Mouse (Mus musculus) hindbrain, embryonic 16.5 days (tissue): Measurements from ENCODE around the gene March10. TPM values are rescaled to one million over a fixed set of nuclear protein-coding genes. Genes with fewer than 3 reads are reported as not detected.

Source experiments
- ATAC-seq: fragments of 200-750 bp; cut with Nextera tagmentation; 2 replicates; pipeline ENCODE4 v1.8.0; 2017; ENCODE audit warnings: moderate TSS enrichment, moderate library complexity
- H3K27ac ChIP-seq: fragments of 300-500 bp; sonication (generic); 2 replicates; pipeline ENCODE4 v1.5.1; 2014; ENCODE audit warnings: low read depth, mild to moderate bottlenecking, control low read depth, low read length, moderate library complexity
- H3K27me3 ChIP-seq: fragments of 300-500 bp; sonication (generic); replicated peaks from 2 replicates; pipeline ENCODE4 v1.6.1; 2014; ENCODE audit warnings: low read length; ENCODE audit not compliant: control insufficient read depth, insufficient read depth
- H3K36me3 ChIP-seq: fragments of 300-500 bp; sonication (generic); 2 replicates; pipeline ENCODE4 v1.6.1; 2014; ENCODE audit warnings: mild to moderate bottlenecking, low read length, moderate library complexity, mixed read lengths; ENCODE audit not compliant: control insufficient read depth, insufficient read depth
- H3K4me1 ChIP-seq: fragments of 300-500 bp; sonication (generic); 2 replicates; pipeline ENCODE4 v1.6.1; 2014; ENCODE audit warnings: low read depth, low read length; ENCODE audit not compliant: control insufficient read depth, insufficient read depth
- H3K4me2 ChIP-seq: fragments of 300-500 bp; sonication (generic); 2 replicates; pipeline ENCODE4 v1.6.1; 2014; ENCODE audit warnings: mild to moderate bottlenecking, low read length, control low read depth, moderate library complexity
- H3K4me3 ChIP-seq: fragments of 300-500 bp; sonication (generic); 2 replicates; pipeline ENCODE4 v1.5.1; 2014; ENCODE audit warnings: mild to moderate bottlenecking, low read length, control low read depth, moderate library complexity
- H3K9ac ChIP-seq: fragments of 300-500 bp; sonication (generic); 2 replicates; pipeline ENCODE4 v1.6.1; 2014; ENCODE audit warnings: low read depth, mild to moderate bottlenecking, control low read depth, low read length, moderate library complexity
- H3K9me3 ChIP-seq: fragments of 300-500 bp; sonication (generic); 2 replicates; pipeline ENCODE4 v1.6.1; 2014; ENCODE audit warnings: mild to moderate bottlenecking, low read length, moderate library complexity; ENCODE audit not compliant: control insufficient read depth
- WGBS: fragments of 180-500 bp; shearing (Covaris S2); extraction: QIAGEN DNeasy Blood & Tissue Kit; methylation state at CpG from one replicate; pipeline ENCODE4 v1.1.7; 2014; 5-methylcytosine and 5-hydroxymethylcytosine counted together
- polyA plus RNA-seq: library from polyadenylated mRNA; unstranded; fragments of >200 nt; fragmentation: Nextera tagmentation; extraction: Ambion mirVana; gene quantifications from 2 replicates; pipeline ENCODE4 v1.2.1, GENCODE M21; 2015

March10 gene
- polyA plus RNA-seq, 1 experiment from 2014 or later = 0.38 TPM

GRCm38 (mm10) chr11:105443505-105443904 is 13.0 kb downstream of the March10 start:
- Histone ChIP-seq H3K9me3 (no peaks in the 10 kb centered on the region), H3K9ac (no peak overlapping the region), H3K4me3 (no peak overlapping the region), H3K4me1 (no peaks in the 10 kb centered on the region), H3K27me3 (no peaks in the 10 kb centered on the region), H3K36me3 (no peaks in the 10 kb centered on the region), H3K27ac (no peak overlapping the region), H3K4me2 (no peak overlapping the region)
- ATAC-seq = no peak
- 81% methylated on average over 5 of the region's 5 CpGs for WGBS

GRCm38 (mm10) chr11:105439796-105440195 is 16.7 kb downstream of the March10 start:
- 81% methylated on average over 7 of the region's 7 CpGs for WGBS
- no peaks in the 10 kb centered on the region for H3K4me1 ChIP-seq
- ATAC-seq = no peak
- no peak overlapping the region for H3K27ac ChIP-seq
- no peaks in the 10 kb centered on the region for H3K36me3 ChIP-seq
- H3K27me3 ChIP-seq = no peaks in the 10 kb centered on the region
- no peak overlapping the region for H3K4me2 ChIP-seq
- H3K9me3 ChIP-seq = no peaks in the 10 kb centered on the region
- H3K9ac ChIP-seq = no peak overlapping the region
- H3K4me3 ChIP-seq = no peak overlapping the region

GRCm38 (mm10) chr11:105438907-105439306 is 17.6 kb downstream of the March10 start:
- Histone ChIP-seq H3K4me1 (no peaks in the 10 kb centered on the region), H3K9ac (no peak overlapping the region), H3K4me3 (no peak overlapping the region), H3K4me2 (no peak overlapping the region), H3K9me3 (no peaks in the 10 kb centered on the region), H3K27me3 (no peaks in the 10 kb centered on the region), H3K27ac (no peak overlapping the region), H3K36me3 (no peaks in the 10 kb centered on the region)
- no peak for ATAC-seq
- WGBS = 83% methylated on average over 7 of the region's 7 CpGs

GRCm38 (mm10) chr11:105426441-105426840 is 30.1 kb downstream of the March10 start:
- Histone ChIP-seq H3K36me3 (no peaks in the 10 kb centered on the region), H3K9ac (no peak overlapping the region), H3K27me3 (no peaks in the 10 kb centered on the region), H3K9me3 (no peaks in the 10 kb centered on the region), H3K4me1 (no peaks in the 10 kb centered on the region), H3K27ac (no peak overlapping the region), H3K4me3 (no peak overlapping the region), H3K4me2 (no peak overlapping the region)
- WGBS = 74% methylated on average over 5 of the region's 5 CpGs
- ATAC-seq = no peak

- Histone ChIP-seq H3K4me3 (no peak overlapping the region), H3K4me2 (no peak overlapping the region), H3K27me3 (no peaks in the 10 kb centered on the region), H3K9me3 (no peaks in the 10 kb centered on the region), H3K36me3 (no peaks in the 10 kb centered on the region), H3K9ac (no peak overlapping the region), H3K27ac (no peak overlapping the region), H3K4me1 (no peaks in the 10 kb centered on the region)
- 94% methylated on average over 4 of the region's 4 CpGs for WGBS
- no peak for ATAC-seq
These were observed 31.9 kb downstream of the March10 start for GRCm38 (mm10) chr11:105424643-105425042.

GRCm38 (mm10) chr11:105420671-105421450 is 35.7 kb downstream of the March10 start:
- ATAC-seq = no peak
- no peak overlapping the region for H3K27ac ChIP-seq
- 77% methylated on average over 7 of the region's 7 CpGs for WGBS

GRCm38 (mm10) chr11:105419946-105420345 is 36.6 kb downstream of the March10 start:
- H3K36me3 ChIP-seq = no peaks in the 10 kb centered on the region
- H3K9me3 ChIP-seq = no peaks in the 10 kb centered on the region
- H3K9ac ChIP-seq = no peak overlapping the region
- 90% methylated on average over 7 of the region's 7 CpGs for WGBS
- H3K27ac ChIP-seq = no peak overlapping the region
- H3K4me2 ChIP-seq = no peak overlapping the region
- H3K4me1 ChIP-seq = no peaks in the 10 kb centered on the region
- H3K27me3 ChIP-seq = no peaks in the 10 kb centered on the region
- no peak overlapping the region for H3K4me3 ChIP-seq
- ATAC-seq = no peak

More at GRCm38 (mm10) chr11:105420671-105421450, 35.7 kb downstream of the March10 start:
- no peak overlapping the region for H3K4me3 ChIP-seq
- H3K9me3 ChIP-seq = no peaks in the 10 kb centered on the region
- no peak overlapping the region for H3K4me2 ChIP-seq
- H3K4me1 ChIP-seq = no peaks in the 10 kb centered on the region
- no peak overlapping the region for H3K9ac ChIP-seq
- H3K27me3 ChIP-seq = no peaks in the 10 kb centered on the region
- no peaks in the 10 kb centered on the region for H3K36me3 ChIP-seq

GRCm38 (mm10) chr11:105414009-105414408 is 42.5 kb downstream of the March10 start:
- 98% methylated on average over 1 of the region's 1 CpGs for WGBS
- Histone ChIP-seq H3K4me1 (no peaks in the 10 kb centered on the region), H3K36me3 (no peaks in the 10 kb centered on the region), H3K4me3 (no peak overlapping the region), H3K9ac (no peak overlapping the region), H3K27me3 (no peaks in the 10 kb centered on the region), H3K4me2 (no peak overlapping the region), H3K27ac (no peak overlapping the region), H3K9me3 (no peaks in the 10 kb centered on the region)
- no peak for ATAC-seq

- Histone ChIP-seq H3K9me3 (no peaks in the 10 kb centered on the region), H3K4me2 (no peak overlapping the region), H3K9ac (no peak overlapping the region), H3K27me3 (no peaks in the 10 kb centered on the region), H3K27ac (no peak overlapping the region), H3K36me3 (no peaks in the 10 kb centered on the region), H3K4me1 (no peaks in the 10 kb centered on the region; the same call in 1 of the 2 replicates), H3K4me3 (no peak overlapping the region)
- ATAC-seq = no peak
- WGBS = 88% methylated on average over 11 of the region's 11 CpGs
These were observed 47.1 kb downstream of the March10 start for GRCm38 (mm10) chr11:105409408-105409807.
